Mouse (Mus musculus) heart, adult 2 months (tissue): ENCODE data around the gene Xpot.

Experiments
- CTCF ChIP-seq: fragments of 200-600 bp; IDR thresholded peaks from 2 replicates; pipeline ENCODE4 v1.8.1; 2022; ENCODE audit warnings: antibody characterized with exemption, mild to moderate bottlenecking, moderate library complexity
- EP300 ChIP-seq: fragments of 200-500 bp; IDR thresholded peaks from 2 replicates; pipeline ENCODE4 v1.6.1; 2011; ENCODE audit warnings: low read depth, low read length, control low read depth; ENCODE audit not compliant: insufficient read depth
- POLR2A ChIP-seq: fragments of 200-500 bp; IDR thresholded peaks from 2 replicates; pipeline ENCODE4 v1.6.1; 2011; ENCODE audit warnings: mild to moderate bottlenecking, low read depth, low read length, control low read depth; ENCODE audit not compliant: insufficient read depth

- TF ChIP-seq CTCF (no peak), POLR2A (no peak), EP300 (no peak)
Observed at GRCm38 (mm10) chr10:121569796-121570195, 56.3 kb downstream of the Xpot start.
